Mouse (Mus musculus) cerebellum, postnatal 10 days (tissue): ENCODE results near the gene Rad23a.
A peak's percentile ranks its signal among the peaks of the same experiment; 100 is the strongest.

ENCODE experiments used
- DNase-seq, 2 experiments: peaks; one replicate each; pipeline ENCODE4 v3.0.0; 2021; ENCODE audit warnings: mixed read lengths in 2 of 2

The Rad23a gene

DNA sequence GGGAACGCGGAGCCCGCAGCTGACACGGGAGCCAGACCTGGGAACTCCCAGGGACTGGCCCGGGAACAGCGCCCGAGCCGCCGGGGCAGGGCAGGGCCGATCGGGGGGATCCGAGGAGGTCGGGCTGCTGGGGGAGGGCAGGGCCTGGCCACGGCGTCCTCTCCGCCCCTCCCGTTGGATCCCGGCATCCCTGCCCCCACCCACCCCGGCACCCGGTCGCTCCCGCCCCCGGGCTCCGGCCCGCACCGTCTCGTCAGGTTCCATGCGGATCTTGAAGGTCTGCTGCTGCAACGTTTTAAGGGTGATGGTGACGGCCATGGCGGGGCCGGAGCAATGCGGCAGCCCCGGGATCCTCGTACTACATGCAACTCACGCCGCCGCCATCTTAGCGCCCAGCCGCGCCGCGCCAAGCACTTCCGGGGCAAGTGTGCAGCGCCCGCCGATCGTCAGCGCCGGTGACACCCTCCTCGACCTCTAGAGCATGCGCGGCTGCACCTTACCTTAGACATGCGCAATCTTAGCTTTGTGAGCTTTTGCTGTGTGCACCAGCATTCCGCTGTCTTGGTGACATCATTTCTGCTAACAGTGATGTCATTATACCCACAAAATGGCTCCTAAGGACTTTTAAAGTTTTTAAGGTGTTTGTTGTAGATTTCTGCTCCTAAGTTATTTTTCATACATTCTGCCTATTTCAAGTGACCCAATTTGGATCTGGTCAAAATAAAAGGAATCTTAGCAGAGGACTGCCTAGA is at the start of gene Rad23a:
TSS of gene Rad23a (minus strand) at position 418 of the 752 bp plus-strand sequence.
- DNase-seq = peak; percentile 94 to 96

DNA sequence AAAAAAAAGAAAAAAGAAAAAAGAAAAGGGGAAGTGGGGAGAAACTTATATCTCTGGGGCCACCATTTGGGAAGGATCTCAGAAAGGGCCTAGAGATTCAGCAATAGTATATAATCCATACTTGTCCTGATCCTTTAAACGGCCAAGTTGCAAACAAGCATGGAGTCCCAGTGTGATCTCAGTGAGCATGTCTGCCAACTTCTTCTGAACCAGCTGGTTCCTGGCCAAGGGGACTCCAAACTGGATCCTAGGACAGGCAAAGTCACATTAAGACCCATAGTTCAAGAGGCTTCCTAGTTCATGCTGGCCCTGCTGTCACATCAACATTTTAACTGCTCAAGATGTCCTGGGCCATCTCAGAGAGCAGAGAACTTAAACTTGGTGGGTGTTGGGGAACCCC is 48.7 kb upstream of the Rad23a start:
- no peak for DNase-seq

DNA sequence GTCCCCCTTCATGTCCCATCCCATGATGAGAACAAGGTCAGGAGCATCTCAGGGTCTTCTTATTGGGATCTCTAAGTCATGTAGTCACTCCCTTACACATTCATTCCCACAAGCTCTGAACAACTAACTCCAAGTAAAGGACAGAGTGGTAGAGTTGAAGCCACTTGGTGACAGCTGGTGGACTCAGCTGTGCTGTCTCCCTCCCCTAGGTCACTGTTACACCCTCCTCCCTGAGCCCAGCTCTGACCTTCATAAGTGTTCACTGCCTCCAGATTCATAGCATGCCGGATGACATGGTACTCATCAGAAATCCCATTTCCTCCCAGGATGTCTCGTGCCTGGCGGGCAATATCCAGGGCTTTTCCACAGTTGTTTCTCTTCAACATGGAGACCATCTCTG is 47.8 kb upstream of the Rad23a start:
- no peak for DNase-seq

- no peak for DNase-seq
Observed at GRCm38 (mm10) chr8:84884728-84885127, 44.3 kb upstream of the Rad23a start.

- no peak for DNase-seq
Observed at GRCm38 (mm10) chr8:84878915-84879314, 38.5 kb upstream of the Rad23a start.

DNA sequence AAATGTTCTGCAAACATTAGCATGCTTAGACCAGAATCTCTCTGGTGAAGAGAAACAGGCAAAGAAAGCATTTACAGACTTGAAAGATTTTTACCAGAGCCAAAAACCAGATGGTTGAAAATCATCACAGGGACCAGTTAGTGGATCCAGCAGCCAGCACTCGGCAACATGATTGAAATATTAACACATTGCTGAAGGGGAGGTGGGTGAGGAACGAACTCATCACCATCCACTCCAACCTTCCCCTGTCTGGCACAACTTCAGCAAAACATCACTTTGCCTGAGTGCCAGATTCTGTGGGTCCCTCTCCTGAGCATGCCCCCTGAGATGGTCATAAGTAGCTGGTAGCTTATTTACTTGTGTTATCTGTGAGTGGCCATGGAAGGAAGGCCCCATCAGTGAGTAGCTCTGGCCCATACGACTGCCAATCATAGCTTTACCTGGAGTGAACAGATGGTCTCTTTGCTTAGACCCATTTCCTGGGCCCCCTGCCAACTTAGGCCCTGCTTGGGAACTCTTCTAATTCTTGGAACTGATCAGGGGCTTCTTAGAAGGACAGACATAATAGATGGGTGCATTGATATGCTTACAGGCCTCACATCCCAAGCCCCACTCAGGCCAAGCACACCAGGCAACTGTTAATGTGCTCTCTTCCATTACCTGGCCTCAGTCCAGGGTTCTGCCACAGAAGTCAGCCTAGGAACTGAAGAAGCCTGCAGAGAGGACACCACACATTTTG is 37.0 kb upstream of the Rad23a start:
- DNase-seq = peak; percentile 95

GRCm38 (mm10) chr8:84874339-84874738 is 33.9 kb upstream of the Rad23a start:
- DNase-seq = no peak

DNA sequence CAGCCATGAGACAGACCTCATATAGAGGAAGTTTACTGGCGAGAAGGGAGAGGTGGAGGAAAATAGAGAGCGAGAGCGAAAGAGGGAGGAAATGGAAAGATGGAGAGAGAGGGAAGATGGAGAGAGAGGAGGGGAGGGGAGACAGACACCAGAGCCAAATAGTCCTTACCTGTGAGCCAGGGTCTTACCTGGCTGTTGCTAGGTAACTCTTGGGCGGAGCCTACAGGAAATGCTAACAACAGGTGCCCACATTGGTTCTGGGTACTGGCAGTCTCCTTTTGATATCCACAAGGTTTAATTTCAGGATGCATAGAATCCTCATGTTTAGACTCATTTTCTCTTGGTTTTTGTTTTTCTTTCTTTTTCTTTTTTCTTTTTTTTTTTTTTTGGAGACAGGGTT is 32.6 kb upstream of the Rad23a start:
- DNase-seq = no peak

DNA sequence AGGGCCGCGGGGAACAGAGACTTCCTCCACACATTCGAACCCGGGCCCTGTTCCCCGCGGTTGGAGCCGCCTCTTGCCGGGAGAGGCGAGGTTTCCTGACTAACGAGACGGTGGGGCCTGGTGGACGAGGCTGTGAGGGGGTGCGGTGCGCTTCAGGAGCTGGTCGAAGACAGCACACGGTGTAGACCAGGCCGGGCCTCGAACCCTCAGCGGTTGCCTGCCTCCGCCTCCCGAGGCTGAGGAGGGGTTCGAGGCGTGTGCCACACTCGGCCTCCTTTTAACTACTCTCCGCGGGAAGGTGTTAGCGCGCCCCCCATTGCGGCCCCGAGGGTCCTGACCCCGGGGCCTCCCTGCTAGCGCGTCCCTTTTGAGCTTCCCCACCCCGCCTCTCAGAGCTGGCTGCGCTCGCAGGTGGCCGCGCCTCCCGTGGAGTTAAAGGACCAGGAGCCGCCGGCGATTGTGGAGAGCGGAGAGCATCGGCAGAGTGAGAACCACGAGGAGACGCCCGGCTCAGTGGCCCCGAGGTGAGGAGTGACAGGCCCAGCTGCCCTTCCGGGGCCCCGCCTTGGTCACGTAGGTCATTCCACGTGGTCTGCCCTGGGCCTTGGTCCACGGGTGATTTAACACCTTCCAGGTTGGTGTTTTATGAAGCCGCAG is 32.0 kb upstream of the Rad23a start:
- peak; percentile 48 for DNase-seq

DNA sequence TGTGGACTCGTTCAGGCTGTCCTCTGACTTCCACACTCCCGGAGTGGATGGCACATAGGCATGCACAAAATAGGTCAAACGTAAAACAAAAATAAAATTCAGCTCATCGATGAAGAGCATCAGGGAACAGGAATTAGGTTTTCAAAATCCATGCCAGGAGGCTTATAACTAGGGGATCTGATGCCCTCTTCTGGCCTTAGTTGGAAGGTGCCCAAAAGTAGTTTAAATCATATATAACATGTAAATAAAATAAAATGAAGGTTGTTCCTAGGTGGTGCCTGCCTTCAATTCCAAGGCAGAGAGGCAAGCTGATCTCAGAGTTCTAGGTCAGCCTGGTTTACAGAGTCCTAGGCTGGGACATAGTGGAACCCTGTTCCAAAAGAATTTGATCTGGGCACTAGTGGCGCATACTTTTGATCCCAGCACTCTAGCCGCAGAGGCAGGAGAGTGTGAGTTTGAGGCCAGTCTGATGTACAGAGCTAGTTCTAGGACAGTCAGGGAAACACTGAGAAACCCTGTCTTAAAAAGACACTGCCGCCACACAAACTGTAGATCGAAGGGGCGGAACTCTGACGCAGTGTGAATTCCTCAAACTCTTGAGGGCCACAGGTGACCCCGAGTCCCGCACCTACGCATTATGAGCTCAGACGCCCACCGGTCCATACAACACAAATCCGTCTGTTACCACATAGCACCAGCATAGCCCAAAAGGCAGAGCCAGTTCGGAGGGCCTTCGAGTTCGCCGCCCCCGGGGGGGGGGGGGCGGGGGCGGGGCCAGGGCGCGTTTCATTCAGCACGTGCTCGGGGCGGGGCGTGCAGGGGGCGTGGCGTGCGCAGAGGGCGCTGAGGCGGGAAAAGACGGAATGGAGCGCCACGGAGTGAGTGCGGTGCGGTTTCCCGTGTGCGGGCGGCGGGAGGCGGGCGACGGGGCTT is 31.2 kb upstream of the Rad23a start, which contains the start of gene Syce2:
TSS of gene Syce2 (plus strand) at position 736 of the 933 bp plus-strand sequence.
- DNase-seq = peak; percentile 86 to 87

DNA sequence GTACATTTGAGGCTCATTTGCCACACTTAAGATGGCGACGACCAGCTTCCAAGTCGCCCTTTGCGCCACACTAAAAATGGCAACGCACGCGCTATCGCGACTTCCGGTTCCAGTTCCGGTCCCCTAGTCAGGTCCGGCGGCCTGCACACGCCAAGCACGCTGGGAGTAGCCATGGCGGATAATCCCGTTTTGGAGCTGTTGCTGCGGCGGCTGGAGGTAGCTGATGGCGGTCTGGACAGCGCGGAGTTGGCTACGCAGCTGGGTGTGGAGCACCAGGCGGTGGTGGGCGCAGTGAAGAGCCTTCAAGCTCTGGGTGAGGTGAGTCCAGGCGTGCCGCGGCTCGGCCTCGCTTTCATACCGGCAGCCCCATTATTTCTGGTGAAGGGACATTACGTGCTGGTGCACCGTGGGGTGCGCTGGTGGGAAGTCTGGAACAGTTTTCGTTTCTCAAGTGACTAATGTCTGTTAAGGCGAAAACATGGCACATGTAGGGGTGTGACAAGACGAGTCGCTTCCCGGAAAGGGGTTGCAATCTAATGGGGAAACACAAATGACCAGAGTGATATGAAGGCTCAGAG is 16.5 kb upstream of the Rad23a start, which contains the start of gene Farsa:
TSS of gene Farsa (plus strand) at position 126 of the 578 bp plus-strand sequence.
- DNase-seq = peak; percentile 94 to 96

DNA sequence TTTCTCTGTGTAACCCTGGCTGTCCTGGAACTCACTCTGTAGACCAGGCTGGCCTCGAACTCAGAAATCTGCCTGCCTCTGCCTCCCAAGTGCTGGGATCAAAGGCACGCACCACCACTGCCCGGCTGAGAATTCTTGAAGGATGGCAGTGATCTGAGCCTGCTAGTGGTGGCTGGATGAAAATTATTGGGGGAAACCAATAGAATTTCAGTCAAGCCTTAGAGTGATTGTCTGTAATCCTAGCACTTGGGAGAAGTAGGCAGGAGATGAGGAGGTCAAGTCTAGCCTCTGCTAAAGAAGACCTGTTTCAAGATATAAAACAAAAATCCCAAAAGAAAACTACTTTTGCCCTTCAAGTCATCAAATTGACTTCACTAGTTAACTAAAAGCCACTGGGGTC is 16.0 kb upstream of the Rad23a start:
- DNase-seq = no peak

DNA sequence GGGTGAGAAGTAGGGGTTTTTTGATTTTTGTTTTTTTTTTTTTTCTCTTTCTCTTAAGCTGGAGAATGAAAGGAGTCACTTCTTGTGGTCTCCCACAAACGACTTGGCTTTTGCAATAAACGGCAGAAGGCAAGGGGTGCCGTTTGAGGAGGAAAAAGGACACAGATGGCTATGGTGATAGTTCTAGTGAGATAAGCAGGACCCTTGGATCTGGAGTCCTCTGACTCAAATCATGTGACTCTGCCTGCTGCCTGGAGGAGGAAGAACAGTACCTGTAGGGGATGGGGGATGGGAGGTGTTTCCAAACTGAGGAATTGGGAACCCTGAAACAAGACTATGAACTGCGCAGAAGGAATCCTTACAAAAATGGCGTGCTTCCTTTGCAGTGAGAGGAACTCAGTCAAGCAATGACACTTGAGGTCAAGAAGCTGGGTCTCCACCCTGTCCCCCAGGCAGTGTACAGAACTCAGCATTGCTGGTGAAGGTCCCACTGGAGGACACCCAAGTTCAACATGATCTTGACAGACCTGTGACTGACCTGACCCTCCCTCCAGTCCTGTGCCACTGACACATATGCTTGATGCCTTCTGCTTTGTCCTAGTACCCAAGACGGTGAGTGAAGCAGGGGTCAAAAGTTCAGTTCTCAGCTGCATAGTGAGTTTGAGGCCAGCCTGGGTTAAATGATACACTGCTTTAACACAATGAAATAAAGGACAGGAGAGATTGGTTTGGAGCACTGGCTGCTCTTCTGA is 7.4 kb upstream of the Rad23a start:
- DNase-seq = peak; percentile 36 to 45

DNA sequence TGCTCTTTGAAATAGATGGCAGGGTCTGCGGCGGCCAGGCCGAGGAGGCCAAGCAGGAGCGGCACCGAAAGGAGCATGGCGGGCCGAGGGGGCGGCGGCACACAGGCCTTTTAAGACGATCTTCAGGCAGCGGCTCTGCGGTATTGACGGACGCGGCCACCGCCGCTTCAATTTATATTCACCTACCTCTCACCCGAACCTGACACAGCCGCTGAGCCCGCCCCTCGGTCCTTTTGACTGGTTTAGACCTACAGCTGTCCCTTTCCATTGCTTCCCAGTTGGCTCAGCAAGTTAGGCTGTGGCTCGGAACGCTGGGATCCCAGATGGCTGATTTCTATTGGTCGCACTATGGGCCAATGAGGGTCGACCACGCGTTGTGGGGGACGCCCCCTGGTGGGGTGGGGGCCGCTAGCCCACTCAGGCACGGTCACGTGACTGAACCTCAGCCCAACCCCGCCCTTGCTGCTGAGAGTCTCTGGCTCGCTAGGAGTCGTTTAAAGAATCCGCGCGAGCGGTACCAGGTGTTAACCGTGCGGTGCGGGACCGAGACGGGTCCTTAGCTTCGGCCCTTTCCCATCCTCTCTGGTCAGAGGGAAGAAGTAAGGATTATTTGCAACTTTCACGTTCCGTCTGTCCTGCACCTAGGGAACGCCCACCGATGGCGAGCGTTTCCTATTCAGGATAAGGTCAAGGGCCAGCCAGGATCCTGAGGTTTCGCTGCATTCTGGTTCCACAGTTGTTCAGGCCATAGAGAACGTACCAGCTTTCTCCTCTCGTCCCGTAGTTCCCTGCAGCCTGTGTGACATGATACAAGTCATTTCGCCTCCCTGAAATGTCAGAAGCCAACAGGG is 6.5 kb upstream of the Rad23a start, which contains the start of gene Calr:
TSS of gene Calr (minus strand) at position 213 of the 851 bp plus-strand sequence.
- peak; percentile 100 for DNase-seq

GRCm38 (mm10) chr8:84846094-84846721 is 5.7 kb upstream of the Rad23a start:
- peak in 1 of 2 experiments; percentile 58 for DNase-seq

DNA sequence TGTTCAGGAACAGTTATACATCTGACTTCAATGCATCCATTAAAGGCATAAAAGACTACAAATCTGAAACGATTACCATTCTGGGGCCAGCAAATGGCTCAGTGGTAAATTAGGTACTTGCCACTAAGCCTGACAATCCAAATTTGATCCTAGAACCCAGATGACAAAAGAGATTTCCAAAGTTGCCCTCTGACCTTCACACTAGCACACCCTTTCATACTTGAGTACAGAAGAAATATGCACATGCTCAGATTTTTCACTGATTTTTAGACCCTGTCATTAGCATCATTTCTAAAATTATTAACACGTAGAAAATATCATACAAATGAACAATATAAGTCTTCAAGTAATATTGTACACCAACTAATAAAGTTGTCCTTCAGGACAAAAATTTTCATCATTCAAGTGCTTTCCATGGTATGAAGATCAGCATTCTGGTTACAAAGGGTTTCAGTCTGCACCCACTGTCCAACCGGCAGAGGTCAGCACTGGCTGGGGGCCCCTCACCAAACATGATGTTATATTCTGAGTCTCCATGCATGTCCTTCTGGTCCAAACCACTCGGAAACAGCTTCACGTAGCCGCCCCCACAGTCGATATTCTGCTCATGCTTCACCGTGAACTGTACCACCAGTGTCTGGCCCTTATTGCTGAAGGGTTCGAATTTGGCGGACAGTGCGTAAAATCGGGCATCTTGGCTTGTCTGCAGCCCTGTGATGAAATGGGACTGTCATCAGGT is 5.1 kb upstream of the Rad23a start:
- DNase-seq = peak; percentile 82 to 83

DNA sequence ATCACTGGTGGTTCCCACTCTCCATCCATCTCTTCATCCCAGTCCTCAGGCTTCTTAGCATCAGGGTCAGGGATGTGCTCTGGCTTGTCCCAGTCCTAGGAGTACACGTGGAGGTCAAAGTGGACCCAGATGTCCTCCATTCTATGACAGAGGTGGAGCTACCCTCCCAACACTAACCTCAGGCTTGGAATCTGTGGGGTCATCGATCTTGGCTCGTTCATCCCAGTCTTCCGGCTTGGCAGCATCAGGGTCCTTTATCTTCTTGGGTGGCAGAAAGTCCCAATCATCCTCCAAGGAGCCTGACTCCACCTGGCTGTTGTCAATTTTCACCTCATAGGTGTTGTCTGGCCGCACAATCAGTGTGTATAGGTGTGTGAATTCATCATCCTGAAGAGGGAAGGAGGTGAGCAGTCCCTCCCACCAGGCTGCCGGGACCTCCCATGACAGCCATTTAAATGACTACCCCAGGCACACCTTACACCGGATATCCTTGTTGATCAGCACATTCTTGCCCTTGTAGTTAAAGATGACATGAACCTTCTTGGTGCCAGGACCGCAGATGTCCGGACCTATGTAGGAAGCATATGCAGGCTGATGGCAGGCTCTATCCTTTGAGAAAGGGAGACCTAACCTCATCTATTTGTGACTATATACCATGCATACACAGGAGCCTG is 4.1 kb upstream of the Rad23a start:
- no peak for DNase-seq

- no peak for DNase-seq
Observed at GRCm38 (mm10) chr8:84841514-84841913, 1.0 kb upstream of the Rad23a start.
